Mouse (Mus musculus) embryonic fibroblast, embryonic 13.5 days (primary cell): ENCODE measurements around the gene Tril.

ENCODE experiments used
- CTCF ChIP-seq: IDR thresholded peaks from 2 replicates; pipeline ENCODE4 v1.5.1; 2011; ENCODE audit warnings: mild to moderate bottlenecking, control low read depth, low read length, moderate library complexity, borderline replicate concordance; ENCODE audit not compliant: insufficient read depth
- POLR2A ChIP-seq: IDR thresholded peaks from 2 replicates; pipeline ENCODE4 v1.6.1; 2011; ENCODE audit warnings: low read depth, mild to moderate bottlenecking, control low read depth, low read length, moderate library complexity

DNA sequence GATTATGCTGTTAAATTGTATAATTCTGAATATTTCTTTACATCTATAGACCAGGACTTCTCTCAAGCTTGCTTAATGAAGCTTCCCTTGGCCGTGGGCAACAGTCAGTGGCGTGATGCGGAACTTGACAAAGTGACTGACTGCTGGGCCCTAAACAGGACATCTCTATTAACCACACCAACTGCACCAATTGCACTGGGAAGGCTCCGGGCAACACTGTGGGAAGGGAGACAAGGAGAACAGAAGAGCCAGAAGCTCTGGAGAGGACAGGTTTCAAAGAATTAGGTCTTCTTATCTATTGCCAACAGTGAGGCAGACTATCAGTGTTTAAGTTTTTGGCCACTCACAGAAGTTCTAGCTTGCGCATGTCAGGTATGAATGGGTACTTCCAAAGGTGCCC, 38.4 kb downstream of the Tril start:
- TF ChIP-seq CTCF (no peak), POLR2A (no peak)
